Mouse (Mus musculus) ES-Bruce4 (cell line): ENCODE measurements around the gene Gm48551. TPM values are rescaled to one million over a fixed set of nuclear protein-coding genes. Genes with fewer than 3 reads are reported as not detected.

Experiments used
- H3K27ac ChIP-seq: 2 replicates; pipeline ENCODE4 v1.5.1; 2012; ENCODE audit warnings: low read length, inconsistent platforms; ENCODE audit not compliant: insufficient read depth
- H3K27me3 ChIP-seq: 2 replicates; pipeline ENCODE4 v1.6.1; 2012; ENCODE audit warnings: mild to moderate bottlenecking, low read length, inconsistent platforms; ENCODE audit not compliant: control insufficient read depth, poor library complexity, insufficient read depth, severe bottlenecking
- H3K36me3 ChIP-seq: 2 replicates; pipeline ENCODE4 v1.6.1; 2012; ENCODE audit warnings: inconsistent platforms, mild to moderate bottlenecking, low read length, moderate library complexity; ENCODE audit not compliant: control insufficient read depth, poor library complexity, insufficient read depth, severe bottlenecking
- H3K4me1 ChIP-seq: one replicate; pipeline ENCODE4 v1.8.1; 2011; ENCODE audit warnings: low read length; ENCODE audit not compliant: control insufficient read depth, insufficient read depth
- H3K4me3 ChIP-seq: 2 replicates; pipeline ENCODE4 v1.5.1; 2011; ENCODE audit warnings: low read depth, mild to moderate bottlenecking, low read length
- H3K9ac ChIP-seq: 2 replicates; pipeline ENCODE4 v1.6.1; 2012; ENCODE audit warnings: low read depth, mild to moderate bottlenecking, inconsistent platforms; ENCODE audit not compliant: poor library complexity, severe bottlenecking
- H3K9me3 ChIP-seq: replicated peaks from 2 replicates; pipeline ENCODE4 v1.6.1; 2012; ENCODE audit warnings: mild to moderate bottlenecking, low read length, inconsistent platforms; ENCODE audit not compliant: control insufficient read depth, poor library complexity, insufficient read depth, severe bottlenecking
- CTCF ChIP-seq: IDR thresholded peaks from one replicate; pipeline ENCODE4 v1.8.1; 2011; ENCODE audit warnings: low read depth, low read length
- EP300 ChIP-seq: IDR thresholded peaks from 2 replicates; pipeline ENCODE4 v1.6.1; 2011; ENCODE audit warnings: low read depth, low read length; ENCODE audit not compliant: insufficient read depth
- POLR2A ChIP-seq: IDR thresholded peaks from one replicate; pipeline ENCODE4 v1.8.1; 2011; ENCODE audit warnings: low read length; ENCODE audit not compliant: insufficient read depth
- polyA plus RNA-seq: library from polyadenylated mRNA; stranded (reverse); fragments of >200 nt; gene quantifications from 2 replicates; pipeline ENCODE4 v1.2.4, GENCODE M21; 2011; ENCODE audit warnings: low read depth; ENCODE audit not compliant: missing spikeins, insufficient read depth, insufficient read length

The Gm48551 gene
- polyA plus RNA-seq, 1 experiment = 1.5 TPM

DNA sequence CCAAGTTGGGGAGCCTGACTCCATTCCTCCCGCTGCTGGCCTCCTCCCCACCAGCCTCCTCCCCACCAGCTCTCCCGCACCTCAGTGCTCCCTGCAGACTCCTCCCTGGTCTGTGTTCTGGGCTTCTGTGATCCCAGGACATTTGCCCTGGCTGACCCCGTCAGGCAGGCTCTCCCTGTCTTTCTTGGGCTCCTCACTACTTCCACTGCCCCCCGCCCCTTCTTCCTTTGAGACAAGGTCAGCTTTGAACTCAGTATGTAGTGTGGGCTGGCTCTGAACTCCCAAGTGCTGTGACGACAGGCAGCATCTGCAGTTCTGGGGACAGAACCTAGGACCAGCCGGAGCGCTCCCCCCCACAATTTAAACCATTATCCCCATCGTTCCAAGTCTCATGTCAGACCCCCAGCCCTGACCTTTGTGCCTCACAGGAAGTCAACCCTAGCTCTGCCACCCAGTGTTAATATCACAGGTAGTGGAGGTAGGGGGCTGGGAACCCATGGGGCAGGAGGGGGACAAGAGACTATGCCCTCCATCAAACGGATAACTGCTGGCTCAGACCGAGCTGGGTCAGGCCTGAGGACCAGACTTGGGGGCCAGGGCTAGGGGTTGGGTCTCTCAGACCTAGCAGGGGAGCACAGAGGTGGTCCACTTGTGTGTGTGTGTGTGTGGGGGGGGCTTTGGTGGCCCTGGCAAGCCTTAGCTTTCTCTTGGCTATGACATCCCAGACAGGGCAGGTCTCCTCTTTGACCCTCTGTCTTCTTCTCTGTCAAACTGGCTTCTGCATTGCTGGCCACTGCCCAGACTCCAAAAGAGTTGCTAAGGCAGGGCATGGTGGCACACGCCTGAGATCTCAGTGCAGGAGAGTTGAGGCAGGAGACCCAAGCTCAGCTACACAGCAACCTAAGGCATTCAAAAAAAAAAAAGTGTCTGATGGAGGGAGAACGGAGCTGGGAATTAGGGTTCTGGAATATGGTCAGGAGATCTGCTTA is 33.3 kb downstream of the Gm48551 start:
- peak overlapping the region; percentile 24 for H3K4me3 ChIP-seq
- H3K27ac ChIP-seq = no peak overlapping the region
- peak overlapping the region; percentile 58 for H3K9ac ChIP-seq
- H3K27me3 ChIP-seq = no peaks in the 10 kb centered on the region
- TF ChIP-seq EP300 (no peak), CTCF (no peak), POLR2A (no peak)
- H3K9me3 ChIP-seq = no peaks in the 10 kb centered on the region
- peaks cover 30% of the 10 kb centered on the region for H3K4me1 ChIP-seq
- no peaks in the 10 kb centered on the region for H3K36me3 ChIP-seq

DNA sequence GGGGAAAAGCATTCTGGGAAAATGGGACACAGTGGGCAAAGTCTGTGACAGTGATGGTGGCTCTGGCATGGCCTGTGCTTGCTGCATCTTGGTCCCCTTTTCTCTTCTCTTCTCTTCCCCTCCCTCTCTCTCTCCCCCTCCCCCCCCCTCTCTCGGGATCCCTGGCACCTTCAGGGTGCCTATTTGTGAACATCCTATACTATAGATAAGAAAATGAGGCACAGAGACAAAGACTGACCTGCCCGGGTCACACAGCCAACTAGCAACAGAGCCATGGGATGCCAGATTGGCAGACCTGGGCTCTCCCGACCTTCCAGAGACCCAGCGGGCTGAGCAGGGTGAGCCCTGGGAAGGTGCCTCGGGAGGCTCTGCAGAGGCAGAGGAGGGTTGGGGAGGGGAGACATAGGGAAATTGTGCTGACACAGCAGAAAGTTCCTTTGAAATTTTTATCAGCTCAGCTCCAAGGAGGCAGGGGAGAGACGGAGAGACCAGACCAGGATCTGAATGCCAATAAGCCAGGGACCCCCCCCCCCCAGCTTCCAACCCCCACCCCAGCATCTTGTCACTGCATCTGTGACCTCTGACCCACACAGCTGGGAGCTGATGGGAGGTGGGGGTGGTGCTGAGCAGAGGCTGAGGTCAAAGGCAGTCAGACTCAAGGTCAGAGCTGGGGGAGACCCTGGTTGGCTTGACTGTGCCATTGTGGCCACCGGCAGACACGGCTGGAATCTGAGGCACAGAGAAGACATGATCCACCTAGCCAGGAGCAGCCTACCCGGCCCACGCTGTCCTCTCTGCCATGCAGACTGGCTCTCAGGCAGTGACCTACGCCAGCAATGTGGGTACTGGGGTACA is 34.2 kb downstream of the Gm48551 start:
- Histone ChIP-seq H3K9ac (no peak overlapping the region), H3K27ac (no peak overlapping the region), H3K27me3 (no peaks in the 10 kb centered on the region), H3K36me3 (no peaks in the 10 kb centered on the region), H3K9me3 (no peaks in the 10 kb centered on the region), H3K4me1 (peaks cover 27% of the 10 kb centered on the region), H3K4me3 (no peak overlapping the region)
- TF ChIP-seq CTCF (no peak), POLR2A (no peak), EP300 (no peak)

DNA sequence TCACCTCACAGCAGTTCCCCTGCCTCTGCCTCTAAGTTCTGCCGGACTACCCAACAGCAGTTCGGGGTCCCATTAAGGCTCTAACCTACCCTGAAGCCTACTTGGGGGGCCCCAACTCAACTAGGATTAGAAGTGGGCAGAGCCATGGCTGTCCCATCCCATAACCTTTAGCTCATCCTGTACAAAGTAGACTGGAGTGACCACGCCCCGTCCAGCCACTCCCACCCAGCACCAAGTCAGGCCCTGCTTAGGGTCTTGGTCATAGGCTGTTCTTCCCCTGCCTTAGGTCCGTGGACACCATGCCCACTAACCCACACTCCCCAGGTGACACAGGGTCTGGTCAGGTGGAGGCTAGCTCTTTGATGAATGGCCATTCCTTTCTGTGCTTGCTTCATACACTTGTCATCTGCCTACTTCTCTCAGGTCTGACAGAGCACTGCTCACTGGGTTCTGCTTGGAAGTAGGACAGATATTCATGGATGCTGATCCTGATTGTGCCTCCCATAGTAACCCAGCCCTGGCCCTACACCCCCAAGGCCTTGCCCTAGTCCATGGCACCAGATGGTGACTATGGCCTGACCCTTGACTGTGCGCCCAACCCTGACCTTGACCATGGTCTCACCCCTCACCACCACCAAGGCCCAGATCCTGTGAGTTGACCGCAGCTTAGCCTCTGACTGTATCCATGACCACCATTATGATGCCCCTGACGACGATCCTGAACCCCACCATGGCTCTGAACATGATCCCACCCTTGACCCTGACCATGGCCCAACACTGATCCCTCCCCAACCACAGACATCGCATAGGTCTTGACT is 35.1 kb downstream of the Gm48551 start:
- Histone ChIP-seq H3K27me3 (no peaks in the 10 kb centered on the region), H3K36me3 (no peaks in the 10 kb centered on the region), H3K4me1 (peaks cover 25% of the 10 kb centered on the region), H3K9ac (no peak overlapping the region), H3K27ac (no peak overlapping the region), H3K9me3 (no peaks in the 10 kb centered on the region), H3K4me3 (no peak overlapping the region)
- TF ChIP-seq CTCF (no peak), POLR2A (no peak), EP300 (no peak)

DNA sequence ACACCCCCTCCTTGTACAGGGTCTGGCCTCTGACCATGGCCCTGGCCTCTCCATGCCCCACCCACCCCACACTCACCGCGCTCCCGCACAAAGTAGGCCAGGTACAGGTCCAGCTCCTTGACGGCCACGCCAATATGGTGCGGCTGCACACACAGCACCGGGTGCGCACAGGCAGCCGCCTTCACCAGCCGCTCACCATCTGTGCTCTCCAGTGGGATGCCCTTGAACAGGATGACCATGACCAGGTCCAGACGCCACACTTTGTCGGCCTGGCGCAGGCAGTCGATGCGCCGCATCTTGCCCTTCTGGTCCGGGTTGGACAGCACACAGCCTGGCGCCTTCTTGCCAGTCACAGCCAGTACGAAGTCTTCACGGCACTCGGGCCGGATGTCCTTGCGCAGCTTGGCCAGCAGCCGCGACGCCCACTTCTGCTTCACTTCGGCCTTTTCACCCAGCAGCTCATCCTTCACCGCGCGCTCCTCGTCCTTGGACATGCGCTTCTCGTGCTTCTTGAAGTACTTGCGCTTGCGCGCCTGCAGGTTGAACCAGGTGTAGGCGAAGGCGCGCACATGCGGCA is 36.0 kb downstream of the Gm48551 start:
- peaks cover 22% of the 10 kb centered on the region for H3K4me1 ChIP-seq
- H3K36me3 ChIP-seq = no peaks in the 10 kb centered on the region
- no peaks in the 10 kb centered on the region for H3K9me3 ChIP-seq
- H3K4me3 ChIP-seq = peak overlapping the region; percentile 22; the same call in 1 of the 2 replicates
- no peaks in the 10 kb centered on the region for H3K27me3 ChIP-seq
- no peak overlapping the region for H3K9ac ChIP-seq
- TF ChIP-seq POLR2A (no peak), CTCF (no peak), EP300 (no peak)
- H3K27ac ChIP-seq = no peak overlapping the region

DNA sequence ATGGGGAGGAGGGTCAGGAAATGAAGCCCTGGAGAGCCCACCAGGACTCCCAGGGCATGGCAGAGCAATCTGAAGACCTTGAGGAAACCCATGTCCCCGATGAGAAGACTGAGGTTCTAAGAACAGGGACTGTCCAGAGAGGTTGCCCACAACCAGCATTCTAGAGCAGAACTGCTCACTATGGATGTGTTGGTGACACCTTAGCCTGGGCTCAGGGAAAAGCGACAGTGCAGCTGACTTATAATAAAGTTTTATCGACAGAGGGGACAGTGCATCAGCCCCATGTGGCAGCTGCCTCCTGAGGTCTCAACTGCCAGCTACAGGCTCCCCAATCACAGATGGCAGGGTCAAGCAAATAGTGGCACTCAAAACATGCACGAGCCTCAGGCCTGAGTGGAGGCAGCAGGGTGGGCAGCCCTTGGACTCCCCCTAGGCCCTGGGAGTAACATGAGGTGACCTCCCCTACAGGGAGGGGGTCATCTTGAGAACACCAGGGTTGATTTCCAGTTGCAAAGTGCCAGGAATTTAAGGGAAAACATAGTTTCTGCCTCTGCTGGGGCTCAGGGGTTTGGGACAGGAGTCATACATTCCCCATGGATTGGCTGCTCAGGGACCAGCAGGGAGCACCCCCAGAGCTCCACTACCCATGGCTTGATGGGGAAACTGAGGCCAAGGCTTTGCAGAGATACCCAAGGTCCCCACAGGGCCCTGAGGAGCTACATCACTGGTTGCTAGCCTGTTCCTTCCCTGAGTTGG is 37.0 kb downstream of the Gm48551 start:
- Histone ChIP-seq H3K4me3 (no peak overlapping the region), H3K27ac (no peak overlapping the region), H3K27me3 (no peaks in the 10 kb centered on the region), H3K9ac (no peak overlapping the region), H3K9me3 (no peaks in the 10 kb centered on the region), H3K36me3 (no peaks in the 10 kb centered on the region), H3K4me1 (peaks cover 14% of the 10 kb centered on the region)
- TF ChIP-seq POLR2A (no peak), EP300 (no peak), CTCF (no peak)
